Mouse (Mus musculus) hindlimb bud, embryonic 11.5 days (tissue): ENCODE results near the gene Zfp961.
"Not testable (repeated sequence)": the region's sequence is repeated elsewhere in the genome, so short reads cannot be mapped to it uniquely, and the experiment has no call there.

ENCODE experiments used
- DNase-seq: peaks from one replicate; pipeline ENCODE4 v3.0.0-alpha.2; 2012; ENCODE audit warnings: low read depth, low spot score; ENCODE audit errors: extremely low spot score

The Zfp961 gene

GRCm38 (mm10) chr8:72013506-72014228, 62.8 kb downstream of the Zfp961 start:
- not testable (repeated sequence) for DNase-seq

- not testable (repeated sequence) for DNase-seq
These were observed 66.5 kb downstream of the Zfp961 start for GRCm38 (mm10) chr8:72017339-72017738.

GRCm38 (mm10) chr8:72018141-72018540, 67.3 kb downstream of the Zfp961 start:
- DNase-seq, result no peak

GRCm38 (mm10) chr8:72019022-72019421, 68.2 kb downstream of the Zfp961 start:
- DNase-seq, result not testable (repeated sequence)

- no peak for DNase-seq
These were observed 69.0 kb downstream of the Zfp961 start for GRCm38 (mm10) chr8:72019816-72020215.

- DNase-seq, result not testable (repeated sequence)
These were observed 74.0 kb downstream of the Zfp961 start for GRCm38 (mm10) chr8:72024886-72025285.

- not testable (repeated sequence) for DNase-seq
These were observed 82.1 kb downstream of the Zfp961 start for GRCm38 (mm10) chr8:72032926-72033325.

GRCm38 (mm10) chr8:72040918-72041317, 90.1 kb downstream of the Zfp961 start, which contains the start of gene Olfr372:
Gene Olfr372 (plus strand): TSS chr8:72041218.
- DNase-seq, result not testable (repeated sequence)

GRCm38 (mm10) chr8:72042493-72042892, 91.7 kb downstream of the Zfp961 start:
- DNase-seq, result no peak
